Mouse (Mus musculus): ENCODE measurements at regions not wholly inside any gene's neighbourhood (a gene's known extent, or its start where the extent isn't known, plus 50 kb on each side); places are given as distances from the start of the nearest gene placed in this dataset.

GRCm38 (mm10) chr2:169346107-169346506 is 241.4 kb downstream of the Gm11011 start:
- no peak for ATAC-seq

GRCm38 (mm10) chr2:169319521-169319920 is 268.0 kb downstream of the Gm11011 start:
- no peak for ATAC-seq

GRCm38 (mm10) chr2:169314396-169314930 is 273.1 kb downstream of the Gm11011 start:
- no peak for ATAC-seq

GRCm38 (mm10) chr2:169311821-169312220 is 275.7 kb downstream of the Gm11011 start:
- no peak for ATAC-seq

- ATAC-seq, result no peak
Observed at GRCm38 (mm10) chr2:169311356-169311755, 276.2 kb downstream of the Gm11011 start.

GRCm38 (mm10) chr2:169304360-169304759 is 283.2 kb downstream of the Gm11011 start:
- no peak for ATAC-seq

- no peak for ATAC-seq
Observed at GRCm38 (mm10) chr2:169300966-169301365, 286.6 kb downstream of the Gm11011 start.

- no peak for ATAC-seq
Observed at GRCm38 (mm10) chr2:169300411-169300810, 287.1 kb downstream of the Gm11011 start.

- ATAC-seq, result no peak
Observed at GRCm38 (mm10) chr2:169297841-169298627, 289.5 kb downstream of the Gm11011 start.

GRCm38 (mm10) chr2:169297226-169297625 is 290.3 kb downstream of the Gm11011 start:
- ATAC-seq, result no peak

GRCm38 (mm10) chr2:169293351-169293750 is 294.2 kb downstream of the Gm11011 start:
- no peak for ATAC-seq

GRCm38 (mm10) chr2:169288891-169289605 is 298.5 kb downstream of the Gm11011 start:
- no peak for ATAC-seq

- ATAC-seq, result no peak
Observed at GRCm38 (mm10) chr2:169286701-169287100, 300.8 kb downstream of the Gm11011 start.

GRCm38 (mm10) chr2:169282508-169283117 is 304.9 kb downstream of the Gm11011 start:
- no peak for ATAC-seq

- no peak for ATAC-seq
Observed at GRCm38 (mm10) chr2:169275371-169275770, 312.2 kb downstream of the Gm11011 start.

- ATAC-seq, result no peak
Observed at GRCm38 (mm10) chr2:169274101-169274500, 313.4 kb downstream of the Gm11011 start.

GRCm38 (mm10) chr2:169272622-169273021 is 314.9 kb downstream of the Gm11011 start:
- ATAC-seq, result no peak

- no peak for ATAC-seq
Observed at GRCm38 (mm10) chr2:169272018-169272417, 315.5 kb downstream of the Gm11011 start.

GRCm38 (mm10) chr2:169260636-169261035 is 305.2 kb upstream of the Zfp64 start:
- ATAC-seq, result no peak

- ATAC-seq, result no peak
Observed at GRCm38 (mm10) chr2:169244572-169244971, 289.2 kb upstream of the Zfp64 start.

- ATAC-seq, result no peak
Observed at GRCm38 (mm10) chr2:169243981-169244380, 288.6 kb upstream of the Zfp64 start.

GRCm38 (mm10) chr2:169237856-169238255 is 282.5 kb upstream of the Zfp64 start:
- ATAC-seq, result no peak

- ATAC-seq, result no peak
Observed at GRCm38 (mm10) chr2:169237321-169237720, 281.9 kb upstream of the Zfp64 start.
